Comparison of ENCODE assay signal across 12 mouse cellular contexts in the genomic region with DNA sequence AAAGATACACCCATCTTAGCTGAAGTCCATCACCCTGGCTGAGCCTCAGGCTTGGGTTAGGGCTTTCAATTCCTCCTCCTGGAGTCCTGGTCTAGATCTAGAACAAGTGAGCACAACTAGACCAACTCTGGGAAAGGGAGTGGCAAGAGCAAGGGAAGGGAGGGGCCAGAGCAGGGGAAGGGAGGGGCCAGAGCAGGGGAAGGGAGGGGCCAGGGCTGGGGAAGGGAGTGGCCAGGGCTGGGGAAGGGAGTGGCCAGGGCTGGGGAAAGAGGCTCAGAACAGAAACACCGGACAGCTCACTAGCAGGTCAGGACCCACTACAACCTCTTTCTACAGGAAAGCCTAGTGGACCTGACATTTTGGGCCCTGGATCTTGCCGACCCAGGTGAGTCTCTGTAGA. TPM values are rescaled to one million over a fixed set of nuclear protein-coding genes. Genes with fewer than 3 reads are reported as not detected.
DNase-seq lines count a peak whose midpoint lies in the region; ATAC-seq and TF ChIP-seq lines count a peak whose summit lies in the region.
"Had no signal": no experiment of that assay in that cellular context is flagged by ENCODE, and none has a peak within 500 bp of the region (broad histone marks: within the 10 kb centered on the region; RNA-seq: fewer than 3 reads in every experiment).

No protein-coding gene starts in this region.

- H3K9ac ChIP-seq in heart, embryonic 12.5 days: no peak overlapping the region
- no peak overlapping the region for H3K9ac ChIP-seq in heart, adult 2 months (ENCODE audit: low read depth, low read length)
- no peak overlapping the region for H3K9ac ChIP-seq in ES-Bruce4 (ENCODE audit: low read depth, poor library complexity, severe bottlenecking)
- H3K9ac ChIP-seq in midbrain, embryonic 15.5 days: no peak overlapping the region
- H3K9ac ChIP-seq: hindbrain, embryonic 15.5 days had no signal

- no peak for TF ChIP-seq CTCF in heart, adult 2 months (IDR thresholded peaks at IDR 0.05)
- TF ChIP-seq CTCF in ES-Bruce4 (IDR thresholded peaks at IDR 0.05; ENCODE audit: low read depth, low read length): no peak

- no peaks in the 10 kb centered on the region for H3K79me2 ChIP-seq in heart, adult 2 months (replicated peaks; ENCODE audit: control insufficient read depth, insufficient read depth, low read length)

- WGBS in heart, embryonic 12.5 days: 32% methylated on average over 2 of the region's 2 CpGs
- WGBS in heart, adult 2 months: 25% methylated on average over 2 of the region's 2 CpGs
- WGBS in midbrain, embryonic 15.5 days: 30% methylated on average over 2 of the region's 2 CpGs

- ATAC-seq in heart, embryonic 12.5 days (ENCODE audit: insufficient number of reproducible peaks, low FRiP score): peak; percentile 18; the same call in 1 of the 2 replicates
- ATAC-seq in midbrain, embryonic 15.5 days (replicated peaks): no peak
- ATAC-seq: Patski had no signal

- no peak overlapping the region for H3K4me2 ChIP-seq in heart, embryonic 12.5 days
- no peak overlapping the region for H3K4me2 ChIP-seq in midbrain, embryonic 15.5 days
- H3K4me2 ChIP-seq: hindbrain, embryonic 15.5 days had no signal

- H3K9me3 ChIP-seq in heart, embryonic 12.5 days (replicated peaks): no peaks in the 10 kb centered on the region; the same call in 1 of the 2 replicates
- no peaks in the 10 kb centered on the region for H3K9me3 ChIP-seq in ES-Bruce4 (replicated peaks; ENCODE audit: control insufficient read depth, insufficient read depth, low read length, poor library complexity, severe bottlenecking)
- H3K9me3 ChIP-seq in megakaryocyte, embryonic 14.5 days: peaks cover 7% of the 10 kb centered on the region
- H3K9me3 ChIP-seq in midbrain, embryonic 15.5 days: no peaks in the 10 kb centered on the region
- H3K9me3 ChIP-seq: hindbrain, embryonic 15.5 days had no signal

- H3K4me1 ChIP-seq in heart, embryonic 12.5 days (replicated peaks): no peaks in the 10 kb centered on the region
- no peaks in the 10 kb centered on the region for H3K4me1 ChIP-seq in heart, adult 2 months (ENCODE audit: control insufficient read depth, insufficient read depth, low read length)
- peaks cover 3% of the 10 kb centered on the region for H3K4me1 ChIP-seq in ES-Bruce4 (ENCODE audit: control insufficient read depth, insufficient read depth, low read length)
- peaks cover 10% of the 10 kb centered on the region for H3K4me1 ChIP-seq in megakaryocyte, embryonic 14.5 days
- H3K4me1 ChIP-seq in midbrain, embryonic 15.5 days: peaks cover 14% of the 10 kb centered on the region

- no peak overlapping the region for H3K27ac ChIP-seq in heart, embryonic 12.5 days (ENCODE audit: poor library complexity, severe bottlenecking)
- H3K27ac ChIP-seq in heart, adult 2 months: no peak overlapping the region
- no peak overlapping the region for H3K27ac ChIP-seq in ES-Bruce4 (ENCODE audit: insufficient read depth, low read length)
- H3K27ac ChIP-seq in midbrain, embryonic 15.5 days: no peak overlapping the region
- H3K27ac ChIP-seq: hindbrain, embryonic 15.5 days had no signal

- H3K27me3 ChIP-seq in heart, embryonic 12.5 days (replicated peaks): peaks cover 10% of the 10 kb centered on the region
- H3K27me3 ChIP-seq in heart, adult 2 months (ENCODE audit: control insufficient read depth, insufficient read depth, low read length): no peaks in the 10 kb centered on the region
- H3K27me3 ChIP-seq in ES-Bruce4 (ENCODE audit: control insufficient read depth, insufficient read depth, low read length, poor library complexity, severe bottlenecking): no peaks in the 10 kb centered on the region
- peaks cover 75% of the 10 kb centered on the region for H3K27me3 ChIP-seq in megakaryocyte, embryonic 14.5 days (replicated peaks)
- no peaks in the 10 kb centered on the region for H3K27me3 ChIP-seq in midbrain, embryonic 15.5 days (replicated peaks)
- H3K27me3 ChIP-seq: hindbrain, embryonic 15.5 days; Patski had no signal

- H3K36me3 ChIP-seq in heart, embryonic 12.5 days: no peaks in the 10 kb centered on the region
- no peaks in the 10 kb centered on the region for H3K36me3 ChIP-seq in heart, adult 2 months (ENCODE audit: control insufficient read depth, insufficient read depth, low read length)
- H3K36me3 ChIP-seq in ES-Bruce4 (ENCODE audit: control insufficient read depth, insufficient read depth, low read length, poor library complexity, severe bottlenecking): no peaks in the 10 kb centered on the region
- H3K36me3 ChIP-seq in megakaryocyte, embryonic 14.5 days (replicated peaks; ENCODE audit: low read length): no peaks in the 10 kb centered on the region
- no peaks in the 10 kb centered on the region for H3K36me3 ChIP-seq in midbrain, embryonic 15.5 days (replicated peaks)
- H3K36me3 ChIP-seq: hindbrain, embryonic 15.5 days had no signal

- no peak for TF ChIP-seq POLR2A in heart, adult 2 months (IDR thresholded peaks at IDR 0.05; ENCODE audit: insufficient read depth, low read depth, low read length)
- TF ChIP-seq POLR2A in ES-Bruce4 (IDR thresholded peaks at IDR 0.05; ENCODE audit: insufficient read depth, low read length): no peak

- no peak overlapping the region for H3K4me3 ChIP-seq in heart, embryonic 12.5 days
- no peak overlapping the region for H3K4me3 ChIP-seq in heart, adult 2 months
- 0 out of 2 replicates have a peak overlapping the region, but pooled peaks have one; percentile 16 for H3K4me3 ChIP-seq in ES-Bruce4 (ENCODE audit: low read depth, low read length)
- H3K4me3 ChIP-seq in megakaryocyte, embryonic 14.5 days (replicated peaks): peak overlapping the region; percentile 79
- no peak overlapping the region for H3K4me3 ChIP-seq in midbrain, embryonic 15.5 days
- H3K4me3 ChIP-seq: hindbrain, embryonic 15.5 days had no signal

- no peak for DNase-seq in heart, adult 2 months
- DNase-seq in induced T-regulatory cell, adult 2 months (ENCODE audit: low read depth): peak; percentile 50
- no peak for DNase-seq in left cerebral cortex, postnatal 14 days (ENCODE audit: low spot score in 2 of 2)
- no peak for DNase-seq in adipocyte (ENCODE audit: low spot score)
- DNase-seq: cerebellum, postnatal 25 days; thymus, postnatal 4 days had no signal

- no peak for TF ChIP-seq EP300 in heart, adult 2 months (IDR thresholded peaks at IDR 0.05; ENCODE audit: insufficient read depth, low read depth, low read length)
- TF ChIP-seq EP300 in ES-Bruce4 (IDR thresholded peaks at IDR 0.05; ENCODE audit: insufficient read depth, low read depth, low read length): no peak

- intact Hi-C loops in heart, adult 2 months (cut with DNase I): no loop called here
- intact Hi-C loops in left cerebral cortex, postnatal 14 days (cut with DNase I): no loop called here

RNA-seq across cellular contexts. Expression of a gene that starts 42.9 kb away (rescaled TPM):
- polyA plus RNA-seq in heart, embryonic 12.5 days (2016; fragmentation: Nextera tagmentation; extraction: Ambion mirVana): 6.9 and 8.3 TPM in 2 replicates
- 1 to 10 TPM; 2.3 to 2.6 TPM for total RNA-seq in heart, adult 2 months (2021)
- polyA plus RNA-seq in heart, adult 2 months (2012; rRNA removed): 1.5 and 2.3 TPM in 2 replicates
- polyA plus RNA-seq in ES-Bruce4 (2011; ENCODE audit: insufficient read depth, insufficient read length, low read depth, missing spikeins): 33.3 and 36.6 TPM in 2 replicates
- polyA plus RNA-seq in megakaryocyte, embryonic 14.5 days (2012; ENCODE audit: insufficient read depth, low replicate concordance): not detected in 2 replicates
- total RNA-seq in left cerebral cortex, postnatal 14 days (2021): 100 to 1,000 TPM; 204 to 214 TPM
- 86.9 and 95.6 TPM in 2 replicates for polyA plus RNA-seq in midbrain, embryonic 15.5 days (2015; fragmentation: Nextera tagmentation; extraction: Ambion mirVana)

Comparison
In these comparisons a context has a peak if more than half of its experiments do, and no peak if none do; other contexts are left out.
1. H3K4me3 ChIP-seq: peak in ES-Bruce4 (single experiment) and megakaryocyte, embryonic 14.5 days (single experiment); none in heart, embryonic 12.5 days (single experiment), heart, adult 2 months (single experiment) and midbrain, embryonic 15.5 days (single experiment).